Mouse (Mus musculus) MEL (cell line): ENCODE measurements around the gene Gli3. TPM values are rescaled to one million over a fixed set of nuclear protein-coding genes. Genes with fewer than 3 reads are reported as not detected.

Experiments
- DNase-seq: peaks from one replicate; pipeline ENCODE4 v3.0.0; 2011; ENCODE audit warnings: low read depth, low spot score
- H3K27ac ChIP-seq: 2 replicates; pipeline ENCODE4 v1.5.1; 2012; ENCODE audit warnings: low read depth, mild to moderate bottlenecking, control low read depth, low read length, moderate library complexity; ENCODE audit not compliant: control insufficient read depth
- H3K27me3 ChIP-seq, 2 experiments: fragments of 150-350 bp in 1 of 2; sonication (generic) in 1 of 2; 2 replicates each; pipeline ENCODE4 v1.6.1; 2012; ENCODE audit warnings: low read length in 2 of 2, mild to moderate bottlenecking in 2 of 2, improper control_type of control experiment in 1 of 2, moderate library complexity in 1 of 2; ENCODE audit not compliant: insufficient read depth in 2 of 2, control insufficient read depth in 1 of 2
- H3K36me3 ChIP-seq, 2 experiments: 2 replicates each; pipeline ENCODE4 v1.6.1; 2012 to 2014; ENCODE audit warnings: low read length in 2 of 2, improper control_type of control experiment in 1 of 2, inconsistent platforms in 1 of 2, mild to moderate bottlenecking in 1 of 2; ENCODE audit not compliant: insufficient read depth in 2 of 2, control insufficient read depth in 1 of 2
- H3K4me1 ChIP-seq, 2 experiments: fragments of 150-350 bp in 1 of 2; sonication (generic) in 1 of 2; 2 replicates each; pipeline ENCODE4 v1.6.1; 2012; ENCODE audit warnings: low read length in 2 of 2, improper control_type of control experiment in 1 of 2, mild to moderate bottlenecking in 1 of 2; ENCODE audit not compliant: insufficient read depth in 2 of 2, control insufficient read depth in 1 of 2
- H3K4me3 ChIP-seq, 2 experiments: fragments of 150-350 bp in 1 of 2; sonication (generic) in 1 of 2; 2 replicates each; pipeline ENCODE4 v1.5.1; 2012; ENCODE audit warnings: low read depth in 2 of 2, low read length in 2 of 2, mild to moderate bottlenecking in 2 of 2, moderate library complexity in 2 of 2, control low read depth in 1 of 2, improper control_type of control experiment in 1 of 2; ENCODE audit not compliant: control insufficient read depth in 1 of 2, insufficient read depth in 1 of 2
- H3K79me2 ChIP-seq: 2 replicates; pipeline ENCODE4 v1.6.1; 2012; ENCODE audit warnings: mild to moderate bottlenecking, low read length, moderate library complexity; ENCODE audit not compliant: control insufficient read depth, poor library complexity, insufficient read depth
- H3K9ac ChIP-seq: 2 replicates; pipeline ENCODE4 v1.6.1; 2012; ENCODE audit warnings: low read depth, mild to moderate bottlenecking, control low read depth, low read length, moderate library complexity; ENCODE audit not compliant: control insufficient read depth, poor library complexity, severe bottlenecking
- H3K9me3 ChIP-seq: fragments of 150-350 bp; sonication (generic); replicated peaks from 2 replicates; pipeline ENCODE4 v1.6.1; 2012; ENCODE audit warnings: mild to moderate bottlenecking, low read length, improper control_type of control experiment, moderate library complexity; ENCODE audit not compliant: insufficient read depth
- CHD1 ChIP-seq: IDR thresholded peaks from 2 replicates; pipeline ENCODE4 v1.6.1; 2012; ENCODE audit warnings: low read depth, mild to moderate bottlenecking, inconsistent platforms, low read length, improper control_type of control experiment
- CHD2 ChIP-seq: IDR thresholded peaks from 2 replicates; pipeline ENCODE4 v1.6.1; 2011; ENCODE audit warnings: low read length, improper control_type of control experiment
- EP300 ChIP-seq, 2 experiments: IDR thresholded peaks; 2 replicates each; pipeline ENCODE4 v1.6.1; 2011; ENCODE audit warnings: improper control_type of control experiment in 2 of 2, low read length in 2 of 2, low read depth in 1 of 2, mild to moderate bottlenecking in 1 of 2
- ETS1 ChIP-seq: IDR thresholded peaks from 2 replicates; pipeline ENCODE4 v1.6.1; 2012; ENCODE audit warnings: low read depth, mild to moderate bottlenecking, inconsistent platforms, low read length, improper control_type of control experiment, moderate library complexity
- HCFC1 ChIP-seq: IDR thresholded peaks from 2 replicates; pipeline ENCODE4 v1.6.1; 2012; ENCODE audit warnings: low read depth, mild to moderate bottlenecking, inconsistent platforms, low read length, improper control_type of control experiment, moderate library complexity
- MAX ChIP-seq: IDR thresholded peaks from 2 replicates; pipeline ENCODE4 v1.6.1; 2011; ENCODE audit warnings: low read length, improper control_type of control experiment
- MAZ ChIP-seq: IDR thresholded peaks from 2 replicates; pipeline ENCODE4 v1.6.1; 2012; ENCODE audit warnings: low read depth, mild to moderate bottlenecking, inconsistent platforms, low read length, improper control_type of control experiment
- MYB ChIP-seq: IDR thresholded peaks from 2 replicates; pipeline ENCODE4 v1.6.1; 2011; ENCODE audit warnings: mild to moderate bottlenecking, low read depth, low read length, improper control_type of control experiment
- MYC ChIP-seq: IDR thresholded peaks from 2 replicates; pipeline ENCODE4 v1.6.1; 2011; ENCODE audit warnings: low read depth, mild to moderate bottlenecking, low read length, improper control_type of control experiment, moderate library complexity
- NRF1 ChIP-seq: IDR thresholded peaks from 2 replicates; pipeline ENCODE4 v1.6.1; 2014; ENCODE audit warnings: low read depth, mild to moderate bottlenecking, inconsistent platforms, low read length, improper control_type of control experiment, moderate library complexity; ENCODE audit not compliant: poor library complexity, insufficient read depth, severe bottlenecking
- POLR2A ChIP-seq, 2 experiments: IDR thresholded peaks; 2 replicates each; pipeline ENCODE4 v1.6.1; 2011 to 2012; ENCODE audit warnings: low read length in 2 of 2, mild to moderate bottlenecking in 2 of 2, control low read depth in 1 of 2, improper control_type of control experiment in 1 of 2, low read depth in 1 of 2, moderate library complexity in 1 of 2; ENCODE audit not compliant: control insufficient read depth in 1 of 2, insufficient read depth in 1 of 2, poor library complexity in 1 of 2
- POLR2AphosphoS5 ChIP-seq: IDR thresholded peaks from 2 replicates; pipeline ENCODE4 v1.6.1; 2012; ENCODE audit warnings: low read depth, borderline replicate concordance, mild to moderate bottlenecking, inconsistent platforms, low read length, moderate library complexity, mixed read lengths
- SIN3A ChIP-seq: IDR thresholded peaks from 2 replicates; pipeline ENCODE4 v1.6.1; 2012; ENCODE audit warnings: low read length, improper control_type of control experiment, inconsistent platforms
- SMC3 ChIP-seq: IDR thresholded peaks from 2 replicates; pipeline ENCODE4 v1.6.1; 2011; ENCODE audit warnings: low read depth, low read length, improper control_type of control experiment
- TAL1 ChIP-seq: IDR thresholded peaks from 2 replicates; pipeline ENCODE4 v1.6.1; 2012; ENCODE audit warnings: mild to moderate bottlenecking, inconsistent platforms, low read length, moderate library complexity, mixed read lengths
- TCF12 ChIP-seq: IDR thresholded peaks from 2 replicates; pipeline ENCODE4 v1.6.1; 2014; ENCODE audit warnings: low read depth, mild to moderate bottlenecking, inconsistent platforms, low read length, improper control_type of control experiment, moderate library complexity
- USF1 ChIP-seq: IDR thresholded peaks from 2 replicates; pipeline ENCODE4 v1.6.1; 2014; ENCODE audit warnings: low read depth, mild to moderate bottlenecking, inconsistent platforms, low read length, improper control_type of control experiment, moderate library complexity
- ZC3H11A ChIP-seq: IDR thresholded peaks from 2 replicates; pipeline ENCODE4 v1.6.1; 2012; ENCODE audit warnings: low read depth, mild to moderate bottlenecking, inconsistent platforms, low read length, improper control_type of control experiment
- ZKSCAN1 ChIP-seq: IDR thresholded peaks from 2 replicates; pipeline ENCODE4 v1.6.1; 2012; ENCODE audit warnings: low read depth, mild to moderate bottlenecking, inconsistent platforms, low read length, improper control_type of control experiment, moderate library complexity
- ZNF384 ChIP-seq: IDR thresholded peaks from 2 replicates; pipeline ENCODE4 v1.6.1; 2012; ENCODE audit warnings: low read depth, mild to moderate bottlenecking, inconsistent platforms, low read length, improper control_type of control experiment
- polyA plus RNA-seq, 2 experiments: library from polyadenylated mRNA; stranded (reverse) in 1 of 2; unstranded in 1 of 2; fragments of >175 nt in 1 of 2; fragments of >200 nt in 1 of 2; gene quantifications; 2 replicates each; pipeline versions ENCODE4 v1.2.1 to v1.2.4; 2012; ENCODE audit warnings: low replicate concordance in 2 of 2, low read depth in 1 of 2; ENCODE audit not compliant: insufficient read length in 2 of 2, insufficient read depth in 1 of 2, missing spikeins in 1 of 2
- total RNA-seq: library from RNA; depleted of rRNA; stranded (reverse); fragments of 300-350 nt; gene quantifications from 2 replicates; pipeline ENCODE4 v1.2.3, GENCODE M21; 2012

The Gli3 gene
- total and polyA plus RNA-seq, 3 experiments, result not detected

DNA sequence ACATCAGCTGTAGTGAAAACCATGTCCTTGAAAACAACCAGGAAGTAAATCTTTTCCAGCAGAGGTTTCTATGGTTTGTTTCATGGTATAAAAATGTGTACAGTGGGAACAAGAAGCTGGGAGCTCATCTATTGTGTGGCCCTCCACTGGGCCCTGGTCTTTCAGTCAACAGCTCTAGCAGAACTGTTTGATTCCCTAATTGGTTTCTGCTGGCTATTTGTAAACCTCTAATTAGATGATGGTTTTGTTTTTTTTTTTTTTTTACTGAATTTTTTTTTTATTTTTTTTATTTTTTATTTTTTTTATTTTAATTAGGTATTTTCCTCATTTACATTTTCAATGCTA lies 229.4 kb downstream of the Gli3 start:
- H3K79me2 ChIP-seq, result no peaks in the 10 kb centered on the region
- H3K4me3 ChIP-seq, result no peak overlapping the region
- H3K4me1 ChIP-seq, result no peaks in the 10 kb centered on the region
- H3K27me3 ChIP-seq, result no peaks in the 10 kb centered on the region
- TF ChIP-seq MYB, result no peak
- TF ChIP-seq TAL1, result no peak
- TF ChIP-seq SMC3, result no peak
- no peak for TF ChIP-seq EP300 (IDR thresholded peaks at IDR 0.05; ENCODE audit: low read depth in 1 of 2, low read length in 2 of 2)
- no peak for DNase-seq
- H3K27ac ChIP-seq, result no peak overlapping the region
- H3K9ac ChIP-seq, result no peak overlapping the region
- H3K9me3 ChIP-seq, result no peaks in the 10 kb centered on the region
- H3K36me3 ChIP-seq, result no peaks in the 10 kb centered on the region

DNA sequence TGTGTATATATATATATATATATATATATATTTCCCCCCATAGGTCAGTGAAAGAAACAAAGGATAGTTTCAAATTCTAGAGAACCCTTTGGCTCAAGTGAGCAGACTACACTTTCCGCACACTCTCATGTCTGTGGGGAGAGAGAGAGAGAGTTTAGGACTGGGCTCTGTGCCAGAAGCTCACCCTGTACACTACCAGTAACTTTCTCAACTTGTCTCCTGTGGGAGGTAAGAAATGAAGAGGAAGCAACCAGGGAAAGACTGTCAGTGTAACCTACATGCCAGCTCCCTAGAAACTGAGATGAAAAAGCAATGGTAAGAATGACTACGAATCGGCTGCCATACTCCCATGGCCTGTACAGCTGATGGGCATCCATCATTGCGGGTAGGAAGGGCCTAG lies 235.2 kb downstream of the Gli3 start:
- DNase-seq, result no peak
- no peaks in the 10 kb centered on the region for H3K27me3 ChIP-seq
- H3K9me3 ChIP-seq, result no peaks in the 10 kb centered on the region
- no peaks in the 10 kb centered on the region for H3K79me2 ChIP-seq
- H3K4me3 ChIP-seq, result no peak overlapping the region
- no peaks in the 10 kb centered on the region for H3K4me1 ChIP-seq
- no peaks in the 10 kb centered on the region for H3K36me3 ChIP-seq
- H3K27ac ChIP-seq, result no peak overlapping the region
- TF ChIP-seq EP300 (IDR thresholded peaks at IDR 0.05; ENCODE audit: low read depth in 1 of 2, low read length in 2 of 2) (no peak), MAZ (no peak), ETS1 (no peak), SIN3A (no peak), POLR2A (IDR thresholded peaks at IDR 0.05; ENCODE audit: control insufficient read depth in 1 of 2, insufficient read depth in 1 of 2, low read depth in 1 of 2, low read length in 2 of 2, poor library complexity in 1 of 2) (no peak), MYC (no peak), NRF1 (no peak), USF1 (no peak), POLR2AphosphoS5 (no peak), SMC3 (no peak), CHD2 (no peak), MAX (no peak), CHD1 (no peak), TCF12 (no peak), HCFC1 (no peak), ZKSCAN1 (no peak), ZNF384 (no peak), ZC3H11A (no peak)
- H3K9ac ChIP-seq, result no peak overlapping the region
